Comparison of ENCODE assay signal across 18 mouse cellular contexts in the genomic region with DNA sequence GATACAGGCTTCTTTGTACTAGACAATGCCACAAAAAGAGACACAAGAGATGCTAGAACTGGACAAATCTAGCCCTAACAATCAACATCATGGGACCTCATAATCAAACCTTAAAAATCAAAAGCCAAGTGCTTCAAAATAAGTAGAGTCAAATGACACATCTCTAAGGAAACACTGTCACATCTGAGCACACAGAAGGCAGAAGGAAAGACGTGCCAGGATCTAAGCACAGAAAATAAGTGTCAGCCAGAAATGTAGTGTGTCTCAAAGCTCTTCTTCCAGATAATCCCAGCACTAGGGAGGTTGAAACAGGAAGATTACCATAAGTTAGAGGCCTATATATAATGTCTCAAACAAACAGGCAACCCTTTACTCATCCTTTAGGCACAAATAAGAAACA.
"Had no signal": no experiment of that assay in that cellular context is flagged by ENCODE, and none has a peak within 500 bp of the region (broad histone marks: within the 10 kb centered on the region; RNA-seq: fewer than 3 reads in every experiment).

No protein-coding gene starts in this region.

- H3K4me3 ChIP-seq: midbrain, embryonic 10.5 days; midbrain, embryonic 12.5 days; myocyte; neural tube, embryonic 13.5 days; neural tube, embryonic 15.5 days had no signal

- ATAC-seq: midbrain, embryonic 16.5 days had no signal

- H3K4me1 ChIP-seq: midbrain, embryonic 10.5 days; midbrain, embryonic 12.5 days; neural tube, embryonic 13.5 days had no signal

- H3K36me3 ChIP-seq: midbrain, embryonic 10.5 days; midbrain, embryonic 12.5 days; neural tube, embryonic 13.5 days; neural tube, embryonic 15.5 days had no signal

- DNase-seq: lung, embryonic 14.5 days; lung, postnatal 10 days; lung, postnatal 4 days; midbrain, embryonic 14.5 days; retina, postnatal 1 day; right cerebral cortex, adult 18-20 months; right cerebral cortex, postnatal 25 days; right cerebral cortex, postnatal 4 days; spleen, adult 18-20 months; thymus, adult 2 months; thymus, postnatal 25 days; thymus, postnatal 4 days had no signal

- H3K27ac ChIP-seq: midbrain, embryonic 10.5 days; midbrain, embryonic 12.5 days; neural tube, embryonic 13.5 days; neural tube, embryonic 15.5 days had no signal

- H3K4me2 ChIP-seq: lung, embryonic 14.5 days; midbrain, embryonic 12.5 days; neural tube, embryonic 13.5 days; neural tube, embryonic 15.5 days had no signal

- H3K27me3 ChIP-seq: midbrain, embryonic 12.5 days; neural tube, embryonic 13.5 days; neural tube, embryonic 15.5 days had no signal

- H3K9ac ChIP-seq: lung, embryonic 14.5 days; midbrain, embryonic 12.5 days; neural tube, embryonic 13.5 days; neural tube, embryonic 15.5 days had no signal

- H3K9me3 ChIP-seq: neural tube, embryonic 13.5 days; neural tube, embryonic 15.5 days had no signal
